Mouse (Mus musculus) embryonic fibroblast, embryonic 13.5 days (primary cell): ENCODE data around the gene Ephb2. TPM values are rescaled to one million over a fixed set of nuclear protein-coding genes. Genes with fewer than 3 reads are reported as not detected.
A peak's percentile ranks its signal among the peaks of the same experiment; 100 is the strongest.

Source experiments
- H3K27ac ChIP-seq: 2 replicates; pipeline ENCODE4 v1.5.1; 2012; ENCODE audit warnings: low read length, control low read depth, inconsistent platforms; ENCODE audit not compliant: insufficient read depth
- H3K4me1 ChIP-seq: 2 replicates; pipeline ENCODE4 v1.6.1; 2011; ENCODE audit warnings: low read length; ENCODE audit not compliant: control insufficient read depth, insufficient read depth
- H3K4me3 ChIP-seq: 2 replicates; pipeline ENCODE4 v1.5.1; 2011; ENCODE audit warnings: mild to moderate bottlenecking, control low read depth, low read length; ENCODE audit not compliant: insufficient read depth
- CTCF ChIP-seq: IDR thresholded peaks from 2 replicates; pipeline ENCODE4 v1.5.1; 2011; ENCODE audit warnings: mild to moderate bottlenecking, control low read depth, low read length, moderate library complexity, borderline replicate concordance; ENCODE audit not compliant: insufficient read depth
- POLR2A ChIP-seq: IDR thresholded peaks from 2 replicates; pipeline ENCODE4 v1.6.1; 2011; ENCODE audit warnings: low read depth, mild to moderate bottlenecking, control low read depth, low read length, moderate library complexity
- polyA plus RNA-seq: library from polyadenylated mRNA; stranded (reverse); fragments of >200 nt; gene quantifications from 2 replicates; pipeline ENCODE4 v1.2.4, GENCODE M21; 2011; ENCODE audit warnings: low read depth; ENCODE audit not compliant: missing spikeins, insufficient read length

Ephb2 gene
- polyA plus RNA-seq, 1 experiment: 44.6 TPM

DNA sequence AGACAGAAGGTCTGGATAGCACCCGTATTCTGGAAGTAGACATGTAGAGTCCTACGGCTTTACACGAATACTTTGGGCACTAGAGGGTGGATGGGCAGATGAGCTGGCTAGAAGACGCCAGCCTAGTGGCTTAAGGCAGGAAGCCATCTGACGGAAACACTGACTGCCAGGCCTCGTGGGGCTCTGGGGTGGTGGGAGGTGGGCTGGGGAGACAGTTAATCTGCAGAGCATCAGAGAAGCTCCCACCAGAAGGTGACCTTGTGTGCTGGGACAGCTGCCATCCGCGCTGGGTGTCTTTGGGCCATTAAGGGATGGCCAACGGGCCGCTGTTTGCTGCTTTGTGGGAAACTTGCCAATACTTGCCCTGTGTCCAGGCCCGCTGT lies 183.3 kb downstream of the Ephb2 start:
- Histone ChIP-seq H3K4me3 (no peak overlapping the region), H3K27ac (no peak overlapping the region), H3K4me1 (no peaks in the 10 kb centered on the region)
- no peak for TF ChIP-seq CTCF

DNA sequence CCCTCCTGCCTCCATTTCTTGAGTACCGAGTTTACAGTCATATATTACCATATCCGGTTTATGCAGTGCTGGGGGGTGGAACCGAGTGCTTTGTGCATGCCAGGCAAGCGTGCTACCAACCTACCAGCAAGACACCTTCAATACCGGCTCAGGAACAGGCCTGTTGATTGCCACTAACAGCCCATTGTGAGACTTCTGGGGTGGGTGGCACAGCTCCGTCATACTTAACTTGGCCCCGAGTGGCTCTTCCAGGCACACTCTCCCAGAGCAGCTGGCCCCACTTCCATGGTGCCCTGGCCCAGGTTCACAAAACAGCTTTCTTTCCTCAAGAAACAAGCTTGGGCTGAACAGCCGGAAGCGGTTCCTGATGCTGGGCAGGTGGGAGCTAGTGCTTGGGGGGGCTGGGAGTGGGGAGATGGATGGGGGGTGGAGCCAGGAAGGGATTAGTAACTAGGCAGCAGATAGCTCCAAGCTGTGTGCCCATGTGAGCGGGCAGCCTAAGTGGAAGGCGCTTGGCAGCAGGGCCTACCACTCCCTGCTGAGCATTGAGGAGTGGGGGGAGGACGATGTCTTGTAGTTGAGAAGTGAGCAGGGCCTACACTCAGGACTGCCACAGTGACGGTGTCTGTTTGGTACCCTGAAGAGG lies 183.8 kb downstream of the Ephb2 start:
- Histone ChIP-seq H3K4me1 (no peaks in the 10 kb centered on the region), H3K4me3 (no peak overlapping the region), H3K27ac (no peak overlapping the region)
- no peak for TF ChIP-seq POLR2A

DNA sequence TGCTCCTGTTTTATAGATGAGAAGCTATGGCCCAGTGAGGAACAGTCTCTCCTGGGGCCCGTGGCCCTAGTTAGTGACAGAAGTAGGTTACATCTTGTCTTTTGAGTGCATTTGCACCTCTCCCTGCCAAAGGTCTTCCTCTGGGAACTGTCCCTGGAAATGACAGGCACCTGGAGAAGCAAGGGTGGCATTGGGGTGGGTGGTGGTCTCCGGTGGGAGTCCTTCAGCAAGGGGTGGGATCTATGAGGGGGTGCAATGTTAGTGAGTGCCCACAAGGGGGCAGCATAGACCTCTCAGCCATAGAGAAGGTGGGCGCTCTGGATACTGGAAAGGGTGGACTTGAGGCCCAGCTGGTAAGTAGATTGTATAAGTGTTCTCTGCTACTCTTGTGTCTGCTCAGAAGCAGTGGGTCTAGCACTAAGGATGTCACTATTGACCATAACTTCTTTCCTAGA lies 184.4 kb downstream of the Ephb2 start:
- TF ChIP-seq CTCF (peak; percentile 47; the same call in 1 of the 2 replicates), POLR2A (no peak)

DNA sequence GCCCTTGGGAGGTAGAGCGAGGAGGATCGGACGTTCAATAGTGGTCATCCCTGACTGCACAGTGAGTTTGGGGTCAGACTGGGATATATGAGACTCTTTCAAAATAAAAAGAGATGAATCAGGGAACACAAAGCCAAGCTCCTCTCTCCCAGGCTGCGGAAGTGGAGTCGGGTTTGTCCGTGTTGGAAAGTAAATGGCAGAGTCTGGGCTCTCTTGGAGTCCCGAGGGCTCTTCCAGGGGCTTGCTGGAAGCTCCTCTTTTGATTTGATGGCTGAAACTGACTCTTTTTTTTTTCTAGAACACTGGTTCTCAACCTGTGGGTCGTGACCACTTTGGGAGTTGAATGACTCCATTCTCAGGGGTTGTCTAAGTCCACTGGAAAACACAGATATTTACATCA lies 185.5 kb downstream of the Ephb2 start:
- peak overlapping the region; percentile 89 for H3K27ac ChIP-seq
- TF ChIP-seq POLR2A: no peak
- no peak for TF ChIP-seq CTCF

More for the DNA sequence above, 184.4 kb downstream of the Ephb2 start:
- Histone ChIP-seq H3K4me1 (no peaks in the 10 kb centered on the region), H3K27ac (no peak overlapping the region), H3K4me3 (no peak overlapping the region)

DNA sequence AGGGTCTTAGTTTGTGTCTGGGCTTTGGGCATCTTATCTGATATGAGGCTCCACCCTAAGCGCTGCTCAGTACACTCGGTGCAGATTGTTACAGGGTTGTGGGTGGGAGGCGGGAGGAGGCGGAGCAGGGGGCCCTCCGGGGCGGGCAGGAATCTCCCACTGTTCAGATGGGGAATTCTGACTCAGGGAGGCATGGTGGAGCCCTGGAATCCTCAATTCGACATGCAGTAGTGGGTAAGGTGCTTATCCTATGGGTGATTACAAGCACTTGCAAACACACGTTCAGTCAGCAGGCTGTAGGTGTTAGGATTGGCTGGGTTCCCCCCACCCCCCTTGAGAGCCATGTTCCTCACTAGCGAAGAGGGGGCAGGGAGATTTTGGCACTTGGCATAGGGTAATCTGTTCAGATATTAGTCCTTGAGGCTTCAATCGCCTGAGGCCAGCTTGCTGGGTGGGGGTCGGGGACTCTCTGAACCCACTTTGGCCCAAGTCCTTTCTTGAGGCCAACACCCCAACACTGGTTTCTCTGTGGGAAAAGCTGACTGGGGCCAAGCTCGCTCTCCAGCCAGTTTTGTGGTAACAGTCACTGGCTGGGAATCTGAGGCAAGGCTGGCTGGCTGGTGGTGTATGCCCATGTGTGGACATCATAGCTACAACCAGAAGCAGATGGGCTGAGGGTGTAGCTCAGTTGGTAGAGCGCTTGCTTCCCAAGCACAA lies 186.2 kb downstream of the Ephb2 start:
- no peak for TF ChIP-seq POLR2A
- no peak for TF ChIP-seq CTCF
- H3K4me3 ChIP-seq: no peak overlapping the region
- H3K4me1 ChIP-seq: no peaks in the 10 kb centered on the region
- peak overlapping the region; percentile 89 for H3K27ac ChIP-seq

More for the DNA sequence above, 185.5 kb downstream of the Ephb2 start:
- Histone ChIP-seq H3K4me3 (no peak overlapping the region), H3K4me1 (no peaks in the 10 kb centered on the region)

DNA sequence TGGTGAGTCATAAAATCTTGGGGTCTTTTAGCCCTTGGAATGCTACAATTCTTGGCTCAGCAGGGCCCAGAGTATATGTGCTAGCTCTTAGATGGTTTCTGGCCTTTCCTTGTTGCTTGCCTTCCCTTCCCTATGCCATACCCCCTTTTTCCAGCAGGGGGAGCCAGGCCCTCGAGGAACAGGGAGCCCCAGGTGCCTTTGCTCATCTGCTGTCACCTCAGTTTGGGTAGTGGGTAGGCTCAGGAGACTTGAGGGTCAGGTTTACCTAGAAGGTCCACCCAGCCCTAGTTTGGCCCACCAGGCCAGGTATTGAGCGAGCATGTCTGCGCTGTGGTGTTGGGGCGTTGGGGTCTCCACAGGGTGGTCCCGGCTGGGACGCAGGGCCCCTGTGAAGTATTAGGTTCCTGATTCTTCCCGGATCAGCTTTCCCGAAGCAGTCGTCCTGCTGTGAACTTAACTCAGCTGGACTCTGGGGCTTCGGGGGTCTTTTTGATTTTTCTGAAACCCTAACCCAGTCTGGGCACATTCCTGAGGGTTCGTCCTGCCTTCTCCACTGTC lies 186.8 kb downstream of the Ephb2 start:
- Histone ChIP-seq H3K4me1 (no peaks in the 10 kb centered on the region), H3K27ac (peak overlapping the region; percentile 89), H3K4me3 (no peak overlapping the region)
- TF ChIP-seq CTCF (peak; percentile 87), POLR2A (no peak)

DNA sequence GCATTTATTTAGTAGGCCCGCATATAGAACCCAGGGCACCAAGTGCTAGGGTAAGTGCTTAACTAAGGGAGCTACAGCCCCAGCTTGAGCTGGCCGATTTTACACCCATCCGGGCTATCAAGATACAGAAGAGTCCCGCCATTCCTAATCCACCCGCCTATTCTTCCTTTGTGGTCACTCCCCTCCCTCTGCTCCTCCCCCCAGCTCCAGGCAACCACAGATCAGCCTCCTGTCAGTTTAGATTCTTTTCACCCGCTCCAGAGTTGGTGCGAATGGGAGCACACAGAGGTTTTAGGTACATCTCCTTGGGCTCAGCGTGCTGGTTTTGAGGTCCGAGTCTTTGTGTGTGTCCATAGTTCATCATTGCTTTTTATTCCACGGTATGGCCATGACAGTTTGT lies 196.9 kb downstream of the Ephb2 start:
- Histone ChIP-seq H3K27ac (no peak overlapping the region), H3K4me3 (no peak overlapping the region), H3K4me1 (no peaks in the 10 kb centered on the region)
- TF ChIP-seq POLR2A: no peak
- no peak for TF ChIP-seq CTCF

DNA sequence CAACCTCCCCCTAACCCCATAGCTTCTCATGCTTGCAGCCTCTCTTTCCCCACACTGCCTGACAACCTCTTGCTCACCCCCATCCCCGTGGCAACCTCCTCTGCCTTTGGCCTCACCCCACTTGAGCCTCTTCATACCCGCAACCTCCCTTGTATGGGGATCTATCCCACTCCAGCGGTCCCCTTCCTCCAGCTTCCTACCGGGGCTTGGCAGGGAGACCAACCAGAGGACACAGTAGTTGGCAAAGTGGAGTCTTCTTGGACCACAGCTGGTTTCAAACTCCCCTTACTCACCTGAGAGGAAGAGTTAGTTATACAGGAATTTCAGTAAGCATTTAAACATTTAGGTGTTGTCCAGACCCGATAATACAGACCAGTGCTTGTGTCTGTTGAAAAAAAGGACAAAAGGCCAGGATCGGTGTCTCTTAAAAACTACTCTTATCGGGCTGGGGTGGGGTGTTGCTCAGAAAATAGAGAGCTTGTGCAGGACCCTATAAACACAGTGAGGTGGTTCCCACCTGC lies 197.5 kb downstream of the Ephb2 start:
- Histone ChIP-seq H3K4me1 (no peaks in the 10 kb centered on the region), H3K4me3 (no peak overlapping the region), H3K27ac (no peak overlapping the region)
- TF ChIP-seq POLR2A (no peak), CTCF (no peak)

DNA sequence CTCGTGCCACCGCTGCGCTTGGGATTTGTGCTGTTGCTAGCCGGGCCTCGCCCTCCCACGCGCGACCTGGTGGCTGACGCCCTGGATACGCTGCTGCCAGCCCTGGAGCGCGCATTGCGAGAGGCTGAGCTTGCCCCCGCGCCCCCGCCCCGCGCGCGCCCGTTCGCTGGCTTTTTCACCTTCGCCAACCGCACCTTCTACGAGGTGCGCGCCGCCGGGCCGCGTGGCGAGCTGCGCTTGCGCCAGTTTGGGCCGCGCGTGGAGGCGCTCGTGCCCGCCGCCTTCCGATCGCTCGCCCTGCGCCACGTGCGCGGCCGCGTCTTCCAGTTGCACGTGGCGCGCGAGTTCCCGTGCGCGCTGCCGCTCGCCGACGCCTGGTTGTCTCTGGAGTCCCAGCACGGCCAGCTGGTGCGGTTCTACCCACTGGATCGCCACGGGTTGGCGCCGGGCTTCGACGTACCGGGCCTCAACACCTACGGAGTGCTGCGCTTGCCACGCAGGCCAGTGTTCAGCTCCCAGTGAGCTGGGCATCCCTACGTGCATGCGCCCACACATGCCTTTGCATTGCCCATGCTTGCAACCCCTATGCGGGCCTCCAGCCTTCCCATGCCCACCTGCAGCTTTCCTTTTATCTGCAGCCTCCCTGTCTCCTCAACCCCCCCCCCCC lies 198.1 kb downstream of the Ephb2 start:
- H3K27ac ChIP-seq: no peak overlapping the region
- H3K4me3 ChIP-seq: peak overlapping the region; percentile 2
- TF ChIP-seq POLR2A (no peak), CTCF (no peak)
- no peaks in the 10 kb centered on the region for H3K4me1 ChIP-seq
